Mouse (Mus musculus) frontal cortex, postnatal 10 days (tissue): ENCODE data around the gene Cdh4.

Source experiments
- DNase-seq, 2 experiments: peaks; one replicate each; pipeline ENCODE4 v3.0.0; 2022; ENCODE audit warnings: low spot score in 2 of 2, mixed read lengths in 1 of 2

Gene Cdh4

DNA sequence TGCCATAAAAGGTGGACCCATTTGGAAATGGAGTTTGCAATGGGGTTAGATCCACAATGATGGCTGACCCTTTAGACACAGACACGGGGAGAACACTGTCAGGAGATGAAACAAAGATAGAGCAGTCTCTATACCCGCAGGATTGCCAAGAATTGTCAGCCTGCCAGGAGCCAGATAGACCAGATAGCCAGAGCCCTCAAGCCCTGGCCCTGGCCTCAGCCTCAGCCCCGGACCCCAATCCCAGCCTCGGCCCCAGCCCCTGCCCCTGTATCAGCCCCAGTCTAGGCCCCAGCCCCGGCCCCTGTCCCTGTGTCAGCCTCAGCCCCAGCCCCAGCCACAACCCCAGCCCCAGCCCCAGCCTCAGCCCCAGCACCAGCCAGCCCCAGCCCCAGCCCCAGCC, 345.6 kb downstream of the Cdh4 start:
- no peak for DNase-seq

GRCm38 (mm10) chr2:179790684-179791083, 348.5 kb downstream of the Cdh4 start:
- no peak for DNase-seq

- DNase-seq = no peak
These were observed 350.3 kb downstream of the Cdh4 start for GRCm38 (mm10) chr2:179792426-179793133.

- DNase-seq = no peak
These were observed 352.1 kb downstream of the Cdh4 start for GRCm38 (mm10) chr2:179794354-179794753.

DNA sequence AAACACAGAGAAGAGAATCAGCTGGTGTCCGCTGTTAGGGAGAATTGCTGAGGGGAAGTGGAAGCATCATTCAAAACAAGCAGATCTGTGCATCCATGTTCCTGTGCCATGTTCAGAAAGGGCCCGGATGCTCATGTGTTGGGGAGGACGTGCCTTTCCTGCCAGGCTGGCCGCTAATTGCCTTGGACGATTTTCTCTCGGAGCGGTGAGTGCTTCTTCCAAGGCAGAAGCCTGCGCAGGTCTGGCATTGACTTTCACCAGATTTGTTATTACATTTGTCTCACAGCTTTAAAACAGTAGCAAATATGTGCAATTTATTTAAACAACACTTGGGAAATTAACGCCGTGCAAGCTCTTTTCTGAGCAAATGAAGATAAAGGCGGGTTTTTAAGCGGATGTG, 353.2 kb downstream of the Cdh4 start:
- DNase-seq = no peak

DNA sequence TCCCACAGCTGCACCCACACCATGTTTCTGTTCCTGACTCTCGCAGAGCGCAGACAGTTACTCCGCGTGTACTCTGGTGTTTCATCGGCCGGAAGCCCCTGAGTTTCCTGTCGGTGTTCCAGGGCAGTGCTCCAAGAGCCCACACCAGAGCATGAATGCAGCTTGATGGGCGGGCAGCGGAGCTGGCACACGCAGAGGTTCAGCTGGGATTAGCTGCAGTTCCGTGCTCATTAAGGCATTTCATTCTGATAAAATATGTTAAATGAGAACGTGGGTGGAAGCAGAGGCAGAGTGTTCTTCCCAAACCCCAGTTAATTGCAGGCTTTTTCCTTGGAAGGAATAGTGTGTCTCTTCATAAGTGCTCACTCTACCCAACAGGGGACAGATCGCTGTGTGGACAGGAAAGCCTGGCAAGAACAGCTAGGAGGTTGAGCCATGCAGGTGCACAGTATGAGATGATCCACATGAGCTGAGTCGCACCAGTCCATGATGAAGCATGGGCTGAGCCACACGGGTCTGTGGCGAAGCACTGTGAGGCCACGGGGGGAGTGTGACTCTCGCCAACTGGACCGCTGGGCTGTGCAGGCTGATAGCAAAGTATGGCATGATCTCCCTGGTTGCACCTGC, 357.8 kb downstream of the Cdh4 start:
- DNase-seq = peak; percentile 66 to 70

DNA sequence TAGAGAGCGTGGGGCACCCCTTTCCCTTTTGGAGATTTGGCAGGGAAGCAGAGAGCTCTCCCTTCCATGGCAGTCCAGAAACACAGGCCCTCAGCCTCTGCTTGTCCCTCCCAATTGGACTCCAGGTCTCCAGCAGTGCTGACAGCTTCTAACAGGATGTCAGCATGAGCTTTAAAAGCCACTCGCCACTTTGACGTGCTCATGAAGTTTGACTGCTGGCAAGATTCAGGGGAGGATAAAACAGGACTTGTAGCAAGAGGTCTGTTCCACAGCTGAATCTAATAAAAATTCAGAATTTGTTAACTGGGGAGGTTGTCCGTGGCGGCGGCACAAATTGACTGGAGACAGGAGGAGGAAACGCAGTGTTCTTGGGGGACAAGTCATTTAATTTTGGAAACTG, 358.8 kb downstream of the Cdh4 start:
- DNase-seq = no peak

GRCm38 (mm10) chr2:179802411-179802810, 360.2 kb downstream of the Cdh4 start:
- no peak for DNase-seq

- DNase-seq = no peak
These were observed 368.9 kb downstream of the Cdh4 start for GRCm38 (mm10) chr2:179811086-179811485.

- peak in 1 of 2 experiments; percentile 51 for DNase-seq
These were observed 371.0 kb downstream of the Cdh4 start for GRCm38 (mm10) chr2:179813035-179813827.

DNA sequence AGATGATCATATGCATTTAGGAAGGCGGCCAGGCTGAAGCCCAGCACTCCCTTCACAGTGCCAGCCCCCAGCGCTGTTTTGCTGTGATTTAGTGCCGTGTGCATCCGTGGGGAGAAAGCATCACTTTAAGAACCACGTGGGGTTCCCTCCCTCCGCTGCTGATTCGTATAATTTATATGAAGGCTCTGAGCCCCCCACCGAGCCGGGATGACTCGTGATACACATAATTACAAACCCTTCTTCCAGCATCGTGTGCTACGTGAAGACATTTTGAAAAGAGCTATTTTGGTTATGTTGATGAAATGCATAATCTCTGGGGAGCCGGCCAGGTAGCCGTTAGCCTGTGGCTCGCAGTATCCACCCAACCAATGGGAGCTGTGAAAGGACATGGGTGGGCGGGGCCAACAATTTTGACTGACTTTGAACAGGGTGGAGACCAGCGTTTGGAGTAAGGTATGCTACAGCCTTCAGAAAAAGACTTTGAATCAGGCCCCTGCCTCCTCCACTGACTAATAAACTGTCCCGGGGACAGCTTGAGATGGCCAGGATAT, 382.6 kb downstream of the Cdh4 start:
- peak; percentile 67 to 86 for DNase-seq

GRCm38 (mm10) chr2:179828968-179829367, 386.7 kb downstream of the Cdh4 start:
- no peak for DNase-seq

- DNase-seq = no peak
These were observed 387.7 kb downstream of the Cdh4 start for GRCm38 (mm10) chr2:179829972-179830371.

DNA sequence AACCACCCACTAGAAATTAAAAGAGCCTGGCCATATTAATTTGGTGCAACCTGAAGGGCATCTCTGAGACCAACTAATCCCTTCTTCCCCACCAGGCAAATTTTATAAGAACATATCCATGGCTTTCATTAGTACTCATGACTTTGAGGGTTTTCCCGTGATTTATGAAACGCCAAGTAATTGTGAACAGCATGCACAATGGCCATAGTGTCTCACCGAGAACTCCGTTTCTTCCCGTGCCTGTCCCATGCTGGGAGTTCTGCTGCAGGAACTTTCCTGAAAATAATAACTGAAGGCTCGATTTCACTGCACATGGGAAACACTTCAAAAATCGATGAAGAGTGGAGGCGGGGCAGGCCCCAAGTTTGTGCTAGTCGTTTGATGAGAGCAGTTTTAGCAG, 392.7 kb downstream of the Cdh4 start:
- no peak for DNase-seq

- no peak for DNase-seq
These were observed 393.3 kb downstream of the Cdh4 start for GRCm38 (mm10) chr2:179835570-179835969.

GRCm38 (mm10) chr2:179837186-179837585, 395.0 kb downstream of the Cdh4 start:
- DNase-seq = no peak

DNA sequence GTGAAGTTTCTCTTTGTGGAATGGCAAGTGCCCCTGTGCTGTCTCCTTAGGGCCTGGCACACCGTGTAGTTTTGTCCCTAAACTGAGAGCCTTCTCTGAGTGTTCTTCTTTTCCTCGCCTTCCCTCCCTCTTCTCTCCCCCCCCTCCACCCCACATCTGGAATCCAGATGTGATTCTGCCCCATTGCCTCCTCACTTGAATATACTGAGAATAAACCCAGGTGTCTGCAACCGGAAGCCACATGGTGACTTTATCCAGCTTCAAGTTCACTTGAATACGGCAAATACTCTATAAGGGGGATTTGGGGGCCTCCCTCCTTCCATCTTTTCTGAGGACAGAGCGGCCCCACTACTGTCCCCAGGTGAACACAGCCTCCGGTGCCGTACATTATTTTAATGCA, 395.8 kb downstream of the Cdh4 start:
- DNase-seq = no peak

DNA sequence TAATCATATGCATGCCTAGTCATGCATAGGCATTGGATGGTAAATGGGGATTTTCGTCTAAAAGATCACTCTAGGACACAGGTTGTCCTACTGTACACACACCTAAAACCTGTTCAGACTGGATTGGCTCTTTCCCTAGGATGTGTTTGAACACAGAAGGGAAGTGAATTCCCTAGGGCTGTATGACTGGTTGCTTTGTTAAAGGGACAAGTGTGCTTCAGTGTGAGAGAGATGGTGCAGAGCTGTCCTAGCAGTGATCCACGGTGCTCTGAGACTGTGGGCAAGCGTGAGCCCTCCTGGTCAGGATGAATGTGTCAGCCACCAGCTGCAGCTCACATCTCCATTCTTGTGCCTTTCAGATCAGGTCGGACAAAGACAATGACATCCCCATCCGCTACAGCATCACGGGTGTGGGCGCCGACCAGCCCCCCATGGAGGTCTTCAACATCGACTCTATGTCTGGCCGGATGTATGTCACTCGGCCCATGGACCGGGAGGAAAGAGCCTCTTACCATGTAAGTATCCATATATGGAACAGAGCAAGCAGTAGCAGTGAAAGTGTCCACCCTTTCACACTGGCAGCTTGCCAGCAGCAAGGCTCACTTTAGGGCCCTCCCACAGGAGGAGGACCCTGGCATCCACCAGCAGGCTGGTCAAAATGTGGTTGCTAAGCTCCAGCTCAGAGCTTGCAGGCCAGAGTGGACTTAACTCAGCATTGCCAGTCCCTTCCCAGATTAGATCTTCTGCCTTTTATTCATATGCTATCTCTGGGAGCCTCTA, 400.6 kb downstream of the Cdh4 start:
- DNase-seq = no peak

DNA sequence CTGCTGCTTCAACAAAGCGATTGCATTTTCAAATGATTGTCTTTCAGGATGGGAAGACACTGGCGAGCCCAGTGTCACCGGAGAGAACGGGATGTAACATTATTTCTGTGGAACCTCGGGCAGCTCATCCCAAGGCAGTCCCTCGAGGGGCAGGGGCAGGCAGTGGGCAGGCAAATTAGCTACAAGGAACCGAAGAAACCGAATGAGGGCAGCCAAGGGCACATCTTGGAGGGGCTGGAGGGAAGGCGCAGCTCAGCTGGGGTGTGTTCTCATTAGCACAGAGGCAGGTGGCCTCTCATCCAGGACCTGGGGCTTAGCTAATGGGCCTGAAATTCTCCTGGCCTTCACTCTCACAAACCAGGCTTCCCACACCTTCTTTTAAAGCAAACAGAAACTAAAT, 407.5 kb downstream of the Cdh4 start:
- DNase-seq = no peak

DNA sequence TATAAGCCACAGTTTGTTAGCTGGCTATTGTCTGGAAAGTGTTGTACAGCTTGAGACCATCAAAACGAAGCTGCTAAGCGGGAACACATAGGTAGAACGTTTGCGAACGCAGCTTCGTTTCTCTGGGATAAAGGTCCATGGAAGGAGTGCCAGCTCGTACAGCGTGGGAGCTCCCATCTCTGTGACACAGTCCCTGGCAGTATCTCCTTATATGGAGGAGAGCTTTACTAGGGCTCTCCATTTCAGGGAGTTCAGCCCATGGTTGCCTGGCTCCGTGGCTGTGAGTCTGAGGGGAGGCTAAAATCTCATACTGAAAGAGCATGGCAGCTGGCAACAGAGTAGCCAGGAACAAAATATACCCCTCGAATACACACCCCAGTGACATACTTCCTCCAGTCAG, 409.9 kb downstream of the Cdh4 start:
- no peak for DNase-seq

- no peak for DNase-seq
These were observed 410.6 kb downstream of the Cdh4 start for GRCm38 (mm10) chr2:179852862-179853261.

DNA sequence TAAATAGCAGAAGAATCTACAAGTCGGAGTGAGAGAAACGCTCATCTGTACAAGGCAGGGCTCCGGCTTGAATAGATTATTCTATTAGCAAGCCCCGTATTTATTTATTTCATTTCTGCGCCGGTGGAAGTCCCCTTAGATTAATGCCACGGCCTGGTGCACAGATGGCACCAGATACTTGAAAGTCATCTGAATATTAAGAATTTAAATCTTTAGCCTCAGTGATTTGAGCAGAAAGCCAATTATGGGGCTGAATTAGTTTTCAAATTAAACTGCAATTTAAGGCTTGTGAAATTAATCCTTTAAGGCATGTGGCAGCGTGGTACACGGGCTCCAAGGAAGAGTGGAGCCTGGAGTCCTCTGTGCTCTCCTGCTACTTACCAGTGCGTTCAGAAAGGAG, 411.7 kb downstream of the Cdh4 start:
- no peak for DNase-seq
